Mouse (Mus musculus) forebrain, embryonic 14.5 days (tissue): ENCODE data around the gene Gtf2i. TPM values are rescaled to one million over a fixed set of nuclear protein-coding genes. Genes with fewer than 3 reads are reported as not detected.

Experiments used
- ATAC-seq: fragments of 200-750 bp; cut with Nextera tagmentation; 2 replicates; pipeline ENCODE4 v1.8.0; 2017; ENCODE audit warnings: mild to moderate bottlenecking, moderate library complexity
- DNase-seq: peaks from one replicate; pipeline ENCODE4 v3.0.0-alpha.2; 2015; ENCODE audit warnings: low spot score
- H3K27ac ChIP-seq: fragments of 300-500 bp; sonication (generic); 2 replicates; pipeline ENCODE4 v1.5.1; 2014; ENCODE audit warnings: low read depth, mild to moderate bottlenecking, control low read depth, low read length, moderate library complexity
- H3K27me3 ChIP-seq: fragments of 300-500 bp; sonication (generic); replicated peaks from 2 replicates; pipeline ENCODE4 v1.6.1; 2014; ENCODE audit warnings: low read length, control low read depth, mixed read lengths; ENCODE audit not compliant: control insufficient read depth, insufficient read depth
- H3K36me3 ChIP-seq: fragments of 300-500 bp; sonication (generic); 2 replicates; pipeline ENCODE4 v1.6.1; 2014; ENCODE audit warnings: low read length, control low read depth; ENCODE audit not compliant: control insufficient read depth, insufficient read depth
- H3K4me1 ChIP-seq: fragments of 300-500 bp; sonication (generic); 2 replicates; pipeline ENCODE4 v1.6.1; 2014; ENCODE audit warnings: antibody characterized with exemption, low read length, control low read depth; ENCODE audit not compliant: control insufficient read depth, insufficient read depth
- H3K4me2 ChIP-seq: fragments of 300-500 bp; sonication (generic); 2 replicates; pipeline ENCODE4 v1.6.1; 2014; ENCODE audit warnings: mild to moderate bottlenecking, control low read depth, low read length
- H3K4me3 ChIP-seq: fragments of 300-500 bp; sonication (generic); 2 replicates; pipeline ENCODE4 v1.5.1; 2014; ENCODE audit warnings: low read depth, low read length, control low read depth
- H3K9ac ChIP-seq: fragments of 300-500 bp; sonication (generic); 2 replicates; pipeline ENCODE4 v1.6.1; 2014; ENCODE audit warnings: mild to moderate bottlenecking, low read length, control low read depth, moderate library complexity
- H3K9me3 ChIP-seq: fragments of 300-500 bp; sonication (generic); replicated peaks from 2 replicates; pipeline ENCODE4 v1.6.1; 2016; ENCODE audit warnings: low read length, control low read depth, mixed read lengths; ENCODE audit not compliant: control insufficient read depth
- WGBS: fragments of 180-500 bp; shearing (Covaris S2); extraction: QIAGEN DNeasy Blood & Tissue Kit; methylation state at CpG from one replicate; pipeline ENCODE4 v1.1.7; 2014; 5-methylcytosine and 5-hydroxymethylcytosine counted together
- polyA plus RNA-seq: library from polyadenylated mRNA; unstranded; fragments of >200 nt; fragmentation: Nextera tagmentation; extraction: Ambion mirVana; gene quantifications from 2 replicates; pipeline ENCODE4 v1.2.1, GENCODE M21; 2014

Gtf2i gene
- polyA plus RNA-seq, 1 experiment from 2014 or later, result 111 TPM

DNA sequence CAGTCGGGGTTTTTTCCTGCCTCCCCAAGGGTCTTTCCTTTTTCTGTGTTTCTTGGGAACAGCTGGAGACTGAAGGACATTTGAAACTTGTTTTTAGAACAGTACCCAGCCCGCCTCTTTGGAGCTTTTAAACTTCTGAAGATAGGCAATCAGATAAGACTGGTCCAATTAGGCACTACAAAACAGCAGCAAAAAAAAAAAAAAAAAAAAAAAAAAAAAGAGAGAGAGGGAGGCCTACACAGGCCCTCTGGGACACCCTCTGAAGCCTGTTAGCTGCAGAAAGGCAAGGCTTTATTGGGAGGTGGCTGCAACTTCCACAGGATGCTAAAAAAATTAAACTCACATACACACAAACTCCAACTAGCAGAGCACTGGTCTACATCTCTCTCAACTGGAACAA lies 48.7 kb downstream of the Gtf2i start:
- no peak overlapping the region for H3K4me2 ChIP-seq
- DNase-seq (no peak), ATAC-seq (no peak)
- no peak overlapping the region for H3K27ac ChIP-seq
- H3K9ac ChIP-seq, result no peak overlapping the region
- peaks cover 93% of the 10 kb centered on the region for H3K36me3 ChIP-seq
- H3K27me3 ChIP-seq, result no peaks in the 10 kb centered on the region
- H3K4me3 ChIP-seq, result no peak overlapping the region
- H3K4me1 ChIP-seq, result no peaks in the 10 kb centered on the region
- H3K9me3 ChIP-seq, result no peaks in the 10 kb centered on the region
- WGBS, result 94% methylated on average over 2 of the region's 2 CpGs

GRCm38 (mm10) chr5:134260001-134260636 lies 54.4 kb downstream of the Gtf2i start:
- Histone ChIP-seq H3K4me3 (no peak overlapping the region), H3K4me1 (no peaks in the 10 kb centered on the region), H3K27me3 (no peaks in the 10 kb centered on the region), H3K9me3 (no peaks in the 10 kb centered on the region), H3K27ac (no peak overlapping the region), H3K36me3 (peaks cover 96% of the 10 kb centered on the region), H3K4me2 (no peak overlapping the region), H3K9ac (no peak overlapping the region)
- no peak for DNase-seq
- WGBS, result 87% methylated on average over 9 of the region's 9 CpGs
- ATAC-seq, result no peak

GRCm38 (mm10) chr5:134258934-134259333 lies 55.6 kb downstream of the Gtf2i start:
- no peak overlapping the region for H3K4me3 ChIP-seq
- H3K27ac ChIP-seq, result no peak overlapping the region
- ATAC-seq (no peak), DNase-seq (no peak)
- H3K4me1 ChIP-seq, result no peaks in the 10 kb centered on the region
- no peaks in the 10 kb centered on the region for H3K27me3 ChIP-seq
- H3K9ac ChIP-seq, result no peak overlapping the region
- H3K36me3 ChIP-seq, result peaks cover 96% of the 10 kb centered on the region
- H3K9me3 ChIP-seq, result no peaks in the 10 kb centered on the region
- WGBS, result 93% methylated on average over 2 of the region's 2 CpGs
- H3K4me2 ChIP-seq, result no peak overlapping the region

DNA sequence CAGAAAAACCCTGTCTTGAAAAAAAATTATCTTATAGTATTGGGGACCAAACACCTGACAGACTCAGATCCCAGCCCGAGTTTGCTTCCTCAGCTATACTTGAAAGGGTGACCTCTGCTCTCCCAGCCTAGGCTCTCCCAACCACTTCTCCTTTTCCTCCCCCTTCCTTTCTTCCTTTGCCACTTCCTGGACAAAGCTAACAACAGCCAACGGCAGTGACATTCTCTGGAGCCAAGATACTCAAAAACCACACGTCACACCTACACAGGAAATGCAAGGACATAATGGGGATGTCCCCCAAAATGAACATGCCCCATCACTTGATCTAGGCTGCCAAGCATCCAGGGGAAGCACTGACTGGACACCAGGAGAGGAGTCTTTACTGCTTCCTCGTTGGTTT lies 56.2 kb downstream of the Gtf2i start:
- peaks cover 96% of the 10 kb centered on the region for H3K36me3 ChIP-seq
- H3K4me1 ChIP-seq, result no peaks in the 10 kb centered on the region
- no peak overlapping the region for H3K4me3 ChIP-seq
- ATAC-seq (no peak), DNase-seq (no peak)
- WGBS, result 84% methylated on average over 4 of the region's 4 CpGs
- H3K27me3 ChIP-seq, result no peaks in the 10 kb centered on the region
- no peak overlapping the region for H3K4me2 ChIP-seq
- H3K9me3 ChIP-seq, result no peaks in the 10 kb centered on the region
- H3K9ac ChIP-seq, result no peak overlapping the region
- no peak overlapping the region for H3K27ac ChIP-seq

DNA sequence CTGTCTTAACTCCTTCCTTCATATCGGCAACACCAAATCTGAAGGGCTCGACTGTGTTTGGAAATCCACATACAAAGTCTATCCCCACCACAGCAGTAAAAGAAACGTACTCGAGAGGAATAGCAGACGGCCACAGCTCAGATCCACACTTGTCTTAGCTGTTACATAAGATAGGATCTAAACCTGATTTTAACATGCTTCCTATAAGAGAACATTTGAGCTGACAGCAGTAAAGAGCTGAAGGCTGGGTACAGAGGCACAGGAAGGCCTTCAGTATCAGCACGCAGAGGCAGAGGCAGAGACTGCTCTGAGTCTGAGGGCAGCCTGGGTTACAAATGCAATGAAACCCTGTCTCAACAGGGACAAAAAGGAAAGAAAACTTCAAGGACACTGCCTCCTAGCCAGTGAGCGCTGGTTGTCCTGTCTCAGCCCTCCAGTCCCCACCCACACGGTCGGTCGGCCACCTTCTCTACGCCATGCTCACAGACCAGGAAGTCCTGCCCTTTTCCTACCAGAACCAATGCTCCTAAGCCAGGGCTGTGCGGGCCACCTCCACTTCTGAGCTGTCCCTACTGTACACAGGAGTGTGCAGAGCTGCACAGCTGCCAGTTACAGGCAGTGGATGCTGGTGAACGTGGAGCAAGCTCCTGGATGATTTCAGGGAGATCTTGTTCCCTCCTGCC lies 57.1 kb downstream of the Gtf2i start:
- Histone ChIP-seq H3K9ac (no peak overlapping the region), H3K27me3 (no peaks in the 10 kb centered on the region), H3K4me3 (no peak overlapping the region), H3K36me3 (peaks cover 96% of the 10 kb centered on the region), H3K4me2 (no peak overlapping the region), H3K9me3 (no peaks in the 10 kb centered on the region), H3K27ac (no peak overlapping the region), H3K4me1 (no peaks in the 10 kb centered on the region)
- no peak for DNase-seq
- no peak for ATAC-seq
- WGBS, result 92% methylated on average over 13 of the region's 13 CpGs

GRCm38 (mm10) chr5:134255294-134255693 lies 59.3 kb downstream of the Gtf2i start:
- Histone ChIP-seq H3K4me2 (no peak overlapping the region), H3K4me1 (no peaks in the 10 kb centered on the region), H3K27me3 (no peaks in the 10 kb centered on the region), H3K9me3 (no peaks in the 10 kb centered on the region), H3K4me3 (no peak overlapping the region), H3K27ac (no peak overlapping the region), H3K9ac (no peak overlapping the region), H3K36me3 (peaks cover 96% of the 10 kb centered on the region)
- WGBS, result 95% methylated on average over 10 of the region's 10 CpGs
- DNase-seq, result no peak
- ATAC-seq, result no peak

GRCm38 (mm10) chr5:134253806-134254205 lies 60.8 kb downstream of the Gtf2i start:
- no peaks in the 10 kb centered on the region for H3K9me3 ChIP-seq
- H3K4me2 ChIP-seq, result no peak overlapping the region
- H3K27me3 ChIP-seq, result no peaks in the 10 kb centered on the region
- DNase-seq (no peak), ATAC-seq (no peak)
- H3K4me1 ChIP-seq, result no peaks in the 10 kb centered on the region
- no peak overlapping the region for H3K27ac ChIP-seq
- no peak overlapping the region for H3K4me3 ChIP-seq
- WGBS, result 79% methylated on average over 3 of the region's 3 CpGs
- H3K9ac ChIP-seq, result no peak overlapping the region
- peaks cover 95% of the 10 kb centered on the region for H3K36me3 ChIP-seq

- H3K9ac ChIP-seq, result no peak overlapping the region
- no peaks in the 10 kb centered on the region for H3K9me3 ChIP-seq
- WGBS, result 99% methylated on average over 4 of the region's 4 CpGs
- no peak for ATAC-seq
- no peak overlapping the region for H3K4me3 ChIP-seq
- H3K27ac ChIP-seq, result no peak overlapping the region
- H3K36me3 ChIP-seq, result peaks cover 99% of the 10 kb centered on the region
- DNase-seq, result no peak
- H3K4me1 ChIP-seq, result no peaks in the 10 kb centered on the region
- no peaks in the 10 kb centered on the region for H3K27me3 ChIP-seq
- H3K4me2 ChIP-seq, result no peak overlapping the region
Measured at GRCm38 (mm10) chr5:134251083-134251482, 63.5 kb downstream of the Gtf2i start.

GRCm38 (mm10) chr5:134250601-134251000 lies 64.0 kb downstream of the Gtf2i start:
- Histone ChIP-seq H3K27me3 (no peaks in the 10 kb centered on the region), H3K27ac (no peak overlapping the region), H3K4me3 (no peak overlapping the region), H3K36me3 (peaks cover 99% of the 10 kb centered on the region), H3K9me3 (no peaks in the 10 kb centered on the region), H3K4me1 (no peaks in the 10 kb centered on the region), H3K9ac (no peak overlapping the region), H3K4me2 (no peak overlapping the region)
- ATAC-seq (no peak), DNase-seq (no peak)
- WGBS, result 89% methylated on average over 3 of the region's 3 CpGs
